ENCODE assay signal across 8 mouse cellular contexts in the genomic region with DNA sequence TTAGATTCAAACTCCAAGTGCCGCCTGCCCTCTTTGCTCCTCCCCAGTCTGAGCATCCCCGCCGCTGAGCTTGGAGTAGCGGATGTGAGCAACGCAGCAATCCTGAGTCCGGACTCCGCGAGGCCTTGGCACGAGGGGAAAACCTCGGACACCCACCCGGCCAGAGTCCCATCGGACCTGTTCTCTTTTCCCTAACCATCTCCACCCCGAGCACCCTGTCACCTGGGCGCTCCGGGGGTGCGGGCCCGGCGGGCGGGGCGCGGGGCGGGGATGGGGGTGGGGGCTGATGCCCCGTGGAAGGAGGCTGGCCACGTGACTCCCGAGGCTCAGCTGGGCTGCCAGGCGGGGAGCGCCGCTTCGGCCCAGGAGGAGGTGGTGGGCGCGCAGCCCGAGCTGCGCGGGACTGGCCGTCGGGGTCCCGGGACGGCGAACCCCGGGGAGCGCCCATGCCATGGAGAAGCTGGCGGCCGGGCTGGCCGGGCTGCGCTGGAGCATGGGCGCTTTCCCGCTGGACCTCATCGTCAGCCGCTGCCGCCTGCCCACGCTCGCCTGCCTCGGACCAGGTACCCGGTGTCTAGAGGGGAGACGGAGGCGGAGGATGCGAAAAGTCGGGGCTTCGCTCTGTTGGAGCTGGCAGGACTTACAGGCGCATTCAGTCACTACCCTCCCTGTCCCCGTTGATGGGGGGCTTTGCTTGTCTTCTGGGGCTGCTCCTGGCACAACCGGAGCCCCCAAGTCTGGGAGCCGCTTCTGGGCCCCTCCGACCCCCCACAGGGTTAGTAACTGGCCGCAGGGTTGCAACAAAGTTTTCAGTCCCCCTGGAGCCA. TPM values are rescaled to one million over a fixed set of nuclear protein-coding genes. Genes with fewer than 3 reads are reported as not detected.
DNase-seq lines count a peak whose midpoint lies in the region; ATAC-seq and TF ChIP-seq lines count a peak whose summit lies in the region.

A gene (plus strand): TSS at position 321 of the 827 bp plus-strand sequence.

- TF ChIP-seq EP300 in heart, postnatal 0 days (IDR thresholded peaks at IDR 0.05; ENCODE audit: low read depth) = no peak

- peaks cover 56% of the 10 kb centered on the region for H3K27me3 ChIP-seq in heart, postnatal 0 days (ENCODE audit: control insufficient read depth, insufficient read depth, low read length)
- H3K27me3 ChIP-seq in limb, embryonic 15.5 days = peaks cover 64% of the 10 kb centered on the region
- peaks cover 12% of the 10 kb centered on the region for H3K27me3 ChIP-seq in neural tube, embryonic 13.5 days

- H3K4me3 ChIP-seq in heart, postnatal 0 days (ENCODE audit: low read depth, low read length) = peak within 1 kb of the TSS; percentile 48
- H3K4me3 ChIP-seq in limb, embryonic 15.5 days = peak within 1 kb of the TSS; percentile 52
- peak within 1 kb of the TSS; percentile 73 for H3K4me3 ChIP-seq in neural tube, embryonic 13.5 days

- H3K27ac ChIP-seq in heart, postnatal 0 days (ENCODE audit: low read depth) = no peak within 1 kb of the TSS
- no peak within 1 kb of the TSS for H3K27ac ChIP-seq in limb, embryonic 15.5 days
- peak within 1 kb of the TSS; percentile 93 for H3K27ac ChIP-seq in neural tube, embryonic 13.5 days (replicated peaks)

- WGBS in heart, postnatal 0 days = under 1% methylated on average over 55 of the region's 65 CpGs
- under 1% methylated on average over 64 of the region's 65 CpGs for WGBS in limb, embryonic 15.5 days
- WGBS in neural tube, embryonic 13.5 days = under 1% methylated on average over 64 of the region's 65 CpGs

- TF ChIP-seq CTCF in heart, postnatal 0 days (IDR thresholded peaks at IDR 0.05; ENCODE audit: low read depth) = no peak

- no peaks in the 10 kb centered on the region for H3K9me3 ChIP-seq in heart, postnatal 0 days (replicated peaks; ENCODE audit: control insufficient read depth, low read length)
- no peaks in the 10 kb centered on the region; the same call in 1 of the 2 replicates for H3K9me3 ChIP-seq in limb, embryonic 15.5 days
- no peaks in the 10 kb centered on the region for H3K9me3 ChIP-seq in neural tube, embryonic 13.5 days

- H3K4me2 ChIP-seq in heart, postnatal 0 days (ENCODE audit: low read depth, low read length) = peak within 1 kb of the TSS; percentile 73
- peak within 1 kb of the TSS; percentile 88 for H3K4me2 ChIP-seq in limb, embryonic 15.5 days
- H3K4me2 ChIP-seq in neural tube, embryonic 13.5 days = peak within 1 kb of the TSS; percentile 91

- H3K4me1 ChIP-seq in heart, postnatal 0 days (ENCODE audit: control insufficient read depth, insufficient read depth) = peaks cover 9% of the 10 kb centered on the region
- peaks cover 24% of the 10 kb centered on the region for H3K4me1 ChIP-seq in limb, embryonic 15.5 days
- peaks cover 56% of the 10 kb centered on the region for H3K4me1 ChIP-seq in neural tube, embryonic 13.5 days (replicated peaks)

- ATAC-seq in heart, postnatal 0 days (ENCODE audit: insufficient read depth, low read depth) = peak; percentile 33; the same call in 1 of the 2 replicates
- ATAC-seq in limb, embryonic 15.5 days (ENCODE audit: insufficient number of reproducible peaks, low FRiP score, low TSS enrichment, low read depth) = no peak
- peak; percentile 37 for ATAC-seq in neural tube, embryonic 13.5 days (ENCODE audit: low read depth)
- ATAC-seq in activated CD4-positive, CD25-positive, alpha-beta regulatory T cell, adult 4 months = no peak

- peak within 1 kb of the TSS; percentile 36 for H3K9ac ChIP-seq in heart, postnatal 0 days (replicated peaks; ENCODE audit: low read depth, low read length)
- 0 out of 2 replicates have a peak within 1 kb of the TSS, but pooled peaks have one; percentile 39 for H3K9ac ChIP-seq in limb, embryonic 15.5 days
- peak within 1 kb of the TSS; percentile 86 for H3K9ac ChIP-seq in neural tube, embryonic 13.5 days

- peak; percentile 42 for DNase-seq in adrenal gland, adult 2 months
- DNase-seq in adrenal gland, adult 8-10 months = no peak
- peak; percentile 15 for DNase-seq in ovary, postnatal 36 days (ENCODE audit: low spot score)
- DNase-seq in ovary, adult 18-20 months (ENCODE audit: low spot score) = no peak
- no peak for DNase-seq in heart, postnatal 0 days (ENCODE audit: low spot score)

- H3K36me3 ChIP-seq in heart, postnatal 0 days (replicated peaks; ENCODE audit: control insufficient read depth, insufficient read depth, low read length) = no peaks in the 10 kb centered on the region
- no peaks in the 10 kb centered on the region for H3K36me3 ChIP-seq in limb, embryonic 15.5 days
- no peaks in the 10 kb centered on the region for H3K36me3 ChIP-seq in neural tube, embryonic 13.5 days

RNA-seq across cellular contexts. Expression of the gene that starts here (rescaled TPM):
- under 1 TPM in 1 of 2 experiments, not detected in 1; 0.10 TPM for total RNA-seq in adrenal gland, adult 2 months (2021)
- polyA plus RNA-seq in adrenal gland, adult 2 months (2012; rRNA removed) = 0.11 TPM in 1 of 2 replicates, not detected in the other
- under 1 TPM in 1 of 4 experiments, not detected in 3; 0.10 TPM for total RNA-seq in adrenal gland, adult 8-10 months (2022)
- total RNA-seq in heart, postnatal 0 days (2014; rRNA removed; ENCODE audit: low replicate concordance) = 0.70 TPM in 1 of 2 replicates, not detected in the other
- 0.12 and 0.14 TPM in 2 replicates for polyA plus RNA-seq in heart, postnatal 0 days (2015; fragmentation: Nextera tagmentation; extraction: Ambion mirVana)
- polyA plus RNA-seq in limb, embryonic 15.5 days (2015; fragmentation: Nextera tagmentation; extraction: Ambion mirVana) = 0.36 and 0.41 TPM in 2 replicates
- 15.6 and 17.2 TPM in 2 replicates for polyA plus RNA-seq in neural tube, embryonic 13.5 days (2015; fragmentation: Nextera tagmentation; extraction: Ambion mirVana)
- polyA plus RNA-seq in activated CD4-positive, CD25-positive, alpha-beta regulatory T cell, adult 4 months (2017; shearing (Covaris generic)) = not detected

Comparison
In these comparisons a context has a peak if more than half of its experiments do, and no peak if none do; other contexts are left out.
1. RNA of the gene that starts here (polyA plus RNA-seq): 15.6 to 17.2 TPM in neural tube, embryonic 13.5 days; 0.36 to 0.41 TPM in limb, embryonic 15.5 days, 0.12 to 0.14 TPM in heart, postnatal 0 days, 0.11 TPM in adrenal gland, adult 2 months and not detected in activated CD4-positive, CD25-positive, alpha-beta regulatory T cell, adult 4 months; every median in the first group is over 10 times any median in the second.
2. Peak in DNase-seq in adrenal gland, adult 2 months; RNA of the gene not detected or under 1 TPM.
3. Peak in ATAC-seq, H3K4me3 ChIP-seq, H3K9ac ChIP-seq and H3K4me2 ChIP-seq in heart, postnatal 0 days; RNA of the gene not detected or under 1 TPM.
4. H3K9ac ChIP-seq: peak in every context shown above with its lines; median percentile 86 in neural tube, embryonic 13.5 days; 39 in limb, embryonic 15.5 days; 36 in heart, postnatal 0 days.
5. Peak in every context shown above with its lines, with median percentiles within 50 percentile points of each other: H3K4me2 ChIP-seq and H3K4me3 ChIP-seq.